Mouse (Mus musculus) brain, embryonic 14.5 days (tissue): ENCODE measurements around the gene Ring1. TPM values are rescaled to one million over a fixed set of nuclear protein-coding genes. Genes with fewer than 3 reads are reported as not detected.
A peak's percentile ranks its signal among the peaks of the same experiment; 100 is the strongest.

Experiments used
- DNase-seq: peaks from one replicate; pipeline ENCODE4 v3.0.0-alpha.2; 2011; ENCODE audit warnings: low read depth
- CTCF ChIP-seq: fragments of 200-500 bp; IDR thresholded peaks from 2 replicates; pipeline ENCODE4 v1.5.1; 2012; ENCODE audit warnings: inconsistent platforms, mild to moderate bottlenecking, moderate library complexity, borderline replicate concordance; ENCODE audit not compliant: insufficient read depth, insufficient read length; ENCODE audit errors: extremely low read depth
- POLR2A ChIP-seq: fragments of 200-500 bp; IDR thresholded peaks from 2 replicates; pipeline ENCODE4 v1.6.1; 2012; ENCODE audit warnings: mild to moderate bottlenecking, inconsistent platforms, borderline replicate concordance; ENCODE audit not compliant: poor library complexity, insufficient read depth, insufficient read length, severe bottlenecking; ENCODE audit errors: extremely low read depth
- polyA plus RNA-seq: library from polyadenylated mRNA; depleted of rRNA; stranded (reverse); fragments of >200 nt; gene quantifications from 2 replicates; pipeline ENCODE4 v1.2.3, GENCODE M21; 2012

Gene Ring1
- polyA plus RNA-seq, 1 experiment = 58.8 TPM

DNA sequence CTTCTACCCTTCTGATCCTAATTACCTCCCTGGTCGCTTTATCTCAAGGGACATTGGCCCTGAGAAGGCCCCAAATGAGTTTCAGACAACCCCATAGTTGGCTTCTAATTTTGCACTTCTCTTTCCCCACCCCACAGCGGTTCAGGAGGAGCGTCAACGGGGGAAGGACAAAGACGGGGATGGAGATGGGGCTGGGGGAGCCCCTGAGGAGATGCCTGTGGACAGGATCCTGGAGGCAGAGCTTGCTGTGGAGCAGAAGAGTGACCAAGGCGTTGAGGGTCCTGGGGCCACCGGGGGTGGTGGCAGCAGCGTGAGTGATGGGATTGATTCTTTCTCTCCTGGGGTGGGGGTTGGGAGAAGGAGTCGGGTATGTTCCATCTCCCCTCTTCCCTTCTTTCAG lies 11.0 kb upstream of the Ring1 start:
- DNase-seq = no peak
- TF ChIP-seq POLR2A (no peak), CTCF (no peak)

- peak; percentile 49 for DNase-seq
- TF ChIP-seq POLR2A = no peak
- peak; percentile 73 for TF ChIP-seq CTCF
These were observed 9.6 kb upstream of the Ring1 start for GRCm38 (mm10) chr17:34034064-34034463.

DNA sequence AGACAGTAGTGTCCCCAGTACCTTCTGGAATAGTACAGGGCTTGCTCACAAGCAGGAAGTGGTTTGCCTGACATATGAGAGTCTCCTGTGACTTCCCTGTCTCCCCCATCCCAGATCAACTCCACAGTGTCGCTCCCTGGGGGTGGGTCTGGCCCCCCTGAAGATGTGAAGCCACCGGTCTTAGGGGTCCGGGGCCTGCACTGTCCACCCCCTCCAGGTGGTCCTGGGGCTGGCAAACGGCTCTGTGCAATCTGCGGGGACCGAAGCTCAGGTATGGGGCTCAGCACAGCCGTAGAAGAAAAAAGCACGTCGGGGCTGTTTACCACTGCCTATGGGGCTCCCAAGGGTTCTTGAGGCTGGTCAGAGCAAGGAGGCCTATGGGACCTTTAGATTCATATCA lies 9.0 kb upstream of the Ring1 start:
- no peak for DNase-seq
- no peak for TF ChIP-seq POLR2A
- TF ChIP-seq CTCF = no peak

DNA sequence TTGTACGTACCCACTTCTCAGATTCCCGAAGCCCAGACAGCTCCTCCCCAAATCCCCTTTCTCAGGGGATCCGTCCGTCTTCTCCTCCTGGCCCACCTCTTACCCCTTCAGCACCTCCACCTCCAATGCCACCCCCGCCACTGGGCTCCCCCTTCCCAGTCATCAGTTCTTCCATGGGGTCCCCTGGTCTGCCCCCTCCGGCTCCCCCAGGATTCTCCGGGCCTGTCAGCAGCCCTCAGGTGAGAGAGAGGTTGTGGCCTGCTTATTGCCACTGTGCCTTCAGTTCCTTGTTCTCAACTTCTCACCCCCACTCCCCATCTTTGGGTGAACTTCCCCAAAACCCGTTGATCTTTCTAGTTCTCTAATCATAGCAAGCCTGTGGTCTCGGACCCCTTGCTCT lies 8.3 kb upstream of the Ring1 start:
- DNase-seq = no peak
- TF ChIP-seq CTCF (no peak), POLR2A (no peak)

- DNase-seq = peak; percentile 60
- TF ChIP-seq CTCF (no peak), POLR2A (no peak)
These were observed 7.7 kb upstream of the Ring1 start for GRCm38 (mm10) chr17:34032174-34032632.

GRCm38 (mm10) chr17:34031465-34032173 lies 7.1 kb upstream of the Ring1 start, which contains the start of the genes Slc39a7 and Rxrb:
Slc39a7 (minus strand) TSS chr17:34031682.
Rxrb (plus strand) TSS chr17:34031812.
- TF ChIP-seq POLR2A (peak; percentile 80), CTCF (no peak)
- peak; percentile 99 for DNase-seq

GRCm38 (mm10) chr17:34030861-34031326 lies 6.4 kb upstream of the Ring1 start:
- TF ChIP-seq POLR2A (no peak), CTCF (no peak)
- DNase-seq = no peak

- no peak for DNase-seq
- TF ChIP-seq CTCF (no peak), POLR2A (no peak)
These were observed 5.6 kb upstream of the Ring1 start for GRCm38 (mm10) chr17:34029890-34030595.

DNA sequence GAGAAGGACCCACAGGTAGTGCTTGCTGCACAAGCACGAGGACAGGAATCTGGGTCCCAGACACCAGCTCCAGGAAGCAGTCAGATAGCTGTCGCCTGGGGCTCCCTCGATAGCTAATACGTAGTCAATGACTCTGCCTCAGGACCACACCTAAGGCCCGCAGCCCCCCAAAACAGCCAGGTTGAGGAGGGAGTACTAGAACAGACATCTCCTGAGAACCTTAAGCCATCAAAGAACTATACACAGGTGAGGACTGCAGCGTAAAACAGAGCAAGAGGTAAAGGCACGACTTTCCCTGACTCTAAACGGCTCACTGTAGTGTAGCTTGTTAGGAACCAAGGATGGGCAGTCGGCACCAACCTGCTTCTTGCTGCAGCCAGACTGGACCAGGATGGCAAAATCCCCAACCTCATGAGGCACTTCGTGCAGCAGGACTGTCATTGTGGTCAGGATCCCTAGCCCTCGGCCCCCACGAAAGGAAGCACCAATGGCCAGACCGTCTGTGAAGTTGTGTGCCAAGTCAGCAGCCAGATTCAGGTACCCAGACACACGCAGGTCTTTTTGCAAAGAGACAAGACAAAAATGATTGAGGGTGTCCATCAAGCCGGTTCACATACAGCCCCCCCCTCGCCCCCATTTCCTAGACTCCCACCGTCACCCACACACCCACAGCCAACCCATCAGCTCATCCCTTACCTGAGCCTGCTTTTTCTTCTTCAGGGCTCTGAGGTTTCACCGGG lies 4.8 kb upstream of the Ring1 start:
- DNase-seq = no peak
- TF ChIP-seq POLR2A (no peak), CTCF (no peak)

- TF ChIP-seq CTCF (no peak), POLR2A (no peak)
- no peak for DNase-seq
These were observed 4.1 kb upstream of the Ring1 start for GRCm38 (mm10) chr17:34028501-34029149.
